Mouse (Mus musculus): ENCODE results near the gene Gfap. TPM values are rescaled to one million over a fixed set of nuclear protein-coding genes. Genes with fewer than 3 reads are reported as not detected.

The Gfap gene
- total and polyA plus RNA-seq, 3 experiments, result not detected

GRCm38 (mm10) chr11:102884616-102885219 is 16.0 kb downstream of the Gfap start, which contains the start of gene Fam187a:
Fam187a (plus strand) TSS chr11:102885169.
- peaks cover 75% of the 10 kb centered on the region for H3K27me3 ChIP-seq (replicated peaks)
- no peak within 1 kb of the TSS for H3K4me3 ChIP-seq (replicated peaks in 1 of 3; ENCODE audit: low read depth in 2 of 3, low read length in 2 of 3, poor library complexity in 1 of 3)
- H3K9me3 ChIP-seq (replicated peaks; ENCODE audit: low read length), result no peaks in the 10 kb centered on the region
- H3K36me3 ChIP-seq (replicated peaks in 1 of 2; ENCODE audit: control insufficient read depth in 1 of 2, insufficient read depth in 1 of 2, low read length in 1 of 2), result no peaks in the 10 kb centered on the region
- H3K9ac ChIP-seq (ENCODE audit: insufficient read depth, low read depth), result no peak within 1 kb of the TSS
- peaks cover 9% of the 10 kb centered on the region for H3K79me2 ChIP-seq (replicated peaks; ENCODE audit: control insufficient read depth, extremely low read depth, insufficient read depth, poor library complexity, severe bottlenecking)
- peaks cover 12 to 32% of the 10 kb centered on the region in 2 experiments for H3K4me1 ChIP-seq (ENCODE audit: control insufficient read depth in 1 of 2, insufficient read depth in 2 of 2)
- no peak for DNase-seq (ENCODE audit: extremely low read depth)
- dilution Hi-C loops (cut with MboI; ENCODE audit: extremely low pct_ligation_motif_present, extremely low pct_unique_long_range_greater_than_20kb, low sequenced_read_pairs) (no loop called here), in situ Hi-C loops (cut with MboI; ENCODE audit: low pct_ligation_motif_present, low pct_unique_long_range_greater_than_20kb, low sequenced_read_pairs) (no loop called here)
- no peak for TF ChIP-seq PAX5 (IDR thresholded peaks at IDR 0.05; ENCODE audit: low read length)
- no peak within 1 kb of the TSS for H3K4me2 ChIP-seq (ENCODE audit: insufficient read depth, low read depth, poor library complexity, severe bottlenecking)
- H3K27ac ChIP-seq (ENCODE audit: insufficient read depth, low read depth), result no peak within 1 kb of the TSS

DNA sequence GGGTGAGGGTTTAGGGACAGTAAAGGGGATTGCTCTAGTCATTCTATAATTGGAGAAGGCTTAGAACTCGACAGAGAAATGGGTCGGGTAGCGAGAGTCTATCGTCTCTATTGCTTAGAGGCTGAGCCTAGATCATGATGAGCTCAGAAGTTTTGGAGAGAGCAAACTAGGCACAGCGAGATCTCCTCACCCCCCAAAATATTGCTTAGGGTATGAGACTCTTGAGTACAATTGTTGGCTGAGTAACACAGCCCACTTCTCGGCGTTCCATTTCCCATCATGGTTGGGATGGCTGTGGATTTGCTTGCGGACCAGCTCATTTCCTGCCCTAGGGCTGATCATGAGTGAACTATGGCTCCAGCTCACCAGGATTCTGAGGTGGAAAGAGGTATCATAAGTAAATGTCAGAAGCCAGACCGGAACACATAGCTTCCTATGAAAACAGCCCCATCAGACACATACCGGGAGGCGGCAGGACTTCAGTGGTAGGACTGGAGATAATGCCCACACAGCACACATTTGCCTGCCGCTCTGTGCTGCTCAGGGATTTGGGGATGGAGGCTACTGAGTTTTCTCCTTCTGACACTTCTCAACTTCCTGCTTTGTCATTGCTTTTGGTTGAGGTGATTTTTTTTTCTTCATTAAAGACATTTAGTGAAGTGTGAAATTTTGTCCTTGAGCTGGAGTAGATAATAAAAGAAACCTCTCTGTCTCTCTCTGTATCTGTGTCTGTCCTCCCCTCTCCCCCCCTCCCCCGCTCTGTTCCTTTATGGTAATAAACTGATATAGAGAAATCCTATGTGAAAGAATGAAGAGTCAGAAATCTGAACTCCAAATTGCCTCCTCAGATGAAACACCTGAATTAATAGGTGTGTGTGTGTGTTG is 19.2 kb downstream of the Gfap start:
- peak overlapping the region; percentile 65 to 93 (median 87) for H3K4me3 ChIP-seq (replicated peaks in 1 of 3; ENCODE audit: low read depth in 2 of 3, low read length in 2 of 3, poor library complexity in 1 of 3)
- no peaks in the 10 kb centered on the region for H3K9me3 ChIP-seq (replicated peaks; ENCODE audit: low read length)
- DNase-seq (ENCODE audit: extremely low read depth), result no peak
- peak overlapping the region; percentile 92 for H3K9ac ChIP-seq (ENCODE audit: insufficient read depth, low read depth)
- dilution Hi-C loops (cut with MboI; ENCODE audit: extremely low pct_ligation_motif_present, extremely low pct_unique_long_range_greater_than_20kb, low sequenced_read_pairs) (no loop called here), in situ Hi-C loops (cut with MboI; ENCODE audit: low pct_ligation_motif_present, low pct_unique_long_range_greater_than_20kb, low sequenced_read_pairs) (no loop called here)
- H3K27me3 ChIP-seq (replicated peaks), result peaks cover 53% of the 10 kb centered on the region
- 0 out of 2 replicates have a peak, but pooled peaks have one; percentile 13 for TF ChIP-seq ELF1 (IDR thresholded peaks at IDR 0.05; ENCODE audit: low read depth, low read length)
- TF ChIP-seq RCOR1 (conservative IDR thresholded peaks at IDR 0.05; ENCODE audit: low read depth, low read length), result no peak
- no peak for TF ChIP-seq JUND (conservative IDR thresholded peaks at IDR 0.05; ENCODE audit: low read depth, low read length)
- no peak for TF ChIP-seq UBTF (IDR thresholded peaks at IDR 0.05; ENCODE audit: low read depth, low read length)
- TF ChIP-seq CTCF (conservative IDR thresholded peaks at IDR 0.05 in 1 of 2, IDR thresholded peaks at IDR 0.05 in 1 of 2; ENCODE audit: low read depth in 2 of 2, low read length in 2 of 2), result no peak
- no peak for TF ChIP-seq RAD21 (IDR thresholded peaks at IDR 0.05; ENCODE audit: low read depth, low read length)
- H3K79me2 ChIP-seq (replicated peaks; ENCODE audit: control insufficient read depth, extremely low read depth, insufficient read depth, poor library complexity, severe bottlenecking), result peaks cover 30% of the 10 kb centered on the region
- H3K4me1 ChIP-seq (ENCODE audit: control insufficient read depth in 1 of 2, insufficient read depth in 2 of 2), result peaks cover 6 to 25% of the 10 kb centered on the region in 2 experiments
- H3K4me2 ChIP-seq (ENCODE audit: insufficient read depth, low read depth, poor library complexity, severe bottlenecking), result peak overlapping the region; percentile 97
- H3K27ac ChIP-seq (ENCODE audit: insufficient read depth, low read depth), result no peak overlapping the region
- H3K36me3 ChIP-seq (replicated peaks in 1 of 2; ENCODE audit: control insufficient read depth in 1 of 2, insufficient read depth in 1 of 2, low read length in 1 of 2), result peaks cover 10 to 25% of the 10 kb centered on the region in 2 experiments

DNA sequence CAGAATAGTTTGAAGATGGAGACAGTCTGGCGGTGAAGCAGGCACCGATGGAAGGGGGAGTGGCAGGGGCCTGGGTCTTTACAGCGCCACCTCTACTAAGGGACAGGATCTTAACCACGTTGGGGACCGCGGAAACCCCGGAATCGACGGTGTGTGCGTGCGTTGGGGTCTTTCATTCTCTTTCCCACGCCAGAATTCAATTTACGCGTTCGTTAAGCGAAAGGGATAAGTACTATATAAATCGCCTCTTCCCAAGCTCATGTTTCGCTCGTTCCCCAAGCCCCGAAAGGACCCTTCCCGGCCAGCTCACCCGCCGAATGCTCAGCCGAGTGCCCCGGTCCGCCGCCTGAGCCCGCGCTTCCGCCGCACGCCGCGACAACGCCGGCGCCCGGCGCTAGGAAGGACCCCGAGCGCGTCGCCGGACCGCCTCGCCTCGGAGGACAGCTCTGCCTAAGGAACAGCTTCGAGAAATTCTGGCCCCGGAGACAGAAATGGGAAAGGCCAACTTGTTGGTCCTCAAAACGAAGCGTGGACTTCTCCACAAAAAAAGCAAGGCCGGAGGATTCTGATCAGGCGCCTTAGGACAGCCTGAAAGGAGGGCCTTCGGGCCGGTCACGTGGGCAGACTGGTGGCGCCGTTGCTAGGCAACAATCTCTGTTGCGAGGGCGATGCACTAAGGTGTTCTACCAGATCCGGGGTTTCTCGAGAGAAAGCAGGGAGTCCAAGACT is 20.0 kb downstream of the Gfap start, which contains the start of the genes Eftud2 and Ccdc103:
Gene Eftud2 (minus strand): TSS at position 401 of the 729 bp plus-strand sequence.
Gene Ccdc103 (plus strand): TSS at position 620 of the 729 bp plus-strand sequence.
- H3K4me1 ChIP-seq (ENCODE audit: control insufficient read depth in 1 of 2, insufficient read depth in 2 of 2), result peaks cover 6 to 25% of the 10 kb centered on the region in 2 experiments
- no peaks in the 10 kb centered on the region for H3K9me3 ChIP-seq (replicated peaks; ENCODE audit: low read length)
- H3K4me3 ChIP-seq (replicated peaks in 1 of 3; ENCODE audit: low read depth in 2 of 3, low read length in 2 of 3, poor library complexity in 1 of 3), result peak within 1 kb of the TSS; percentile 65 to 93 (median 87)
- dilution Hi-C loops (cut with MboI; ENCODE audit: extremely low pct_ligation_motif_present, extremely low pct_unique_long_range_greater_than_20kb, low sequenced_read_pairs), result no loop called here
- peak within 1 kb of the TSS; percentile 98 for H3K4me2 ChIP-seq (ENCODE audit: insufficient read depth, low read depth, poor library complexity, severe bottlenecking)
- DNase-seq (ENCODE audit: extremely low read depth), result peak; percentile 94
- in situ Hi-C loops (cut with MboI; ENCODE audit: low pct_ligation_motif_present, low pct_unique_long_range_greater_than_20kb, low sequenced_read_pairs), result no loop called here
- H3K27ac ChIP-seq (ENCODE audit: insufficient read depth, low read depth), result peak within 1 kb of the TSS; percentile 5; the same call in 1 of the 2 replicates
- H3K27me3 ChIP-seq (replicated peaks), result peaks cover 45% of the 10 kb centered on the region
- H3K79me2 ChIP-seq (replicated peaks; ENCODE audit: control insufficient read depth, extremely low read depth, insufficient read depth, poor library complexity, severe bottlenecking), result peaks cover 30% of the 10 kb centered on the region
- H3K9ac ChIP-seq (ENCODE audit: insufficient read depth, low read depth), result peak within 1 kb of the TSS; percentile 92
- H3K36me3 ChIP-seq (replicated peaks in 1 of 2; ENCODE audit: control insufficient read depth in 1 of 2, insufficient read depth in 1 of 2, low read length in 1 of 2), result peaks cover 15 to 32% of the 10 kb centered on the region in 2 experiments
- TF ChIP-seq SMC3 (IDR thresholded peaks at IDR 0.05; ENCODE audit: low read depth, low read length) (no peak), RCOR1 (conservative IDR thresholded peaks at IDR 0.05; ENCODE audit: low read depth, low read length) (peak; percentile 70; the same call in 1 of the 2 replicates), ZMIZ1 (IDR thresholded peaks at IDR 0.05; ENCODE audit: low read depth, low read length) (peak; percentile 87), MAX (IDR thresholded peaks at IDR 0.05; ENCODE audit: low read length) (peak; percentile 100), MEF2A (IDR thresholded peaks at IDR 0.05; ENCODE audit: borderline replicate concordance, low read depth, low read length) (peak; percentile 81), ZNF384 (IDR thresholded peaks at IDR 0.05; ENCODE audit: low read depth, low read length) (no peak), PAX5 (IDR thresholded peaks at IDR 0.05; ENCODE audit: low read length) (no peak), GABPA (IDR thresholded peaks at IDR 0.05; ENCODE audit: insufficient replicate concordance, low read depth, low read length) (peak; percentile 23; the same call in 1 of the 2 replicates), HCFC1 (IDR thresholded peaks at IDR 0.05; ENCODE audit: low read depth, low read length) (peak; percentile 95), TBP (conservative IDR thresholded peaks at IDR 0.05; ENCODE audit: low read depth, low read length) (peak; percentile 55; the same call in 1 of the 2 replicates), CHD2 (IDR thresholded peaks at IDR 0.05; ENCODE audit: low read length) (peak; percentile 29; the same call in 1 of the 2 replicates), MXI1 (IDR thresholded peaks at IDR 0.05; ENCODE audit: low read depth, low read length) (peak; percentile 98), TCF12 (IDR thresholded peaks at IDR 0.05; ENCODE audit: low read depth, low read length) (peak; percentile 93), MAFK (IDR thresholded peaks at IDR 0.05; ENCODE audit: insufficient replicate concordance, low read length) (no peak), EP300 (IDR thresholded peaks at IDR 0.05; ENCODE audit: low read length) (no peak), JUND (conservative IDR thresholded peaks at IDR 0.05; ENCODE audit: low read depth, low read length) (no peak), POLR2A (IDR thresholded peaks at IDR 0.05; ENCODE audit: low read depth, low read length) (peak; percentile 99)

Measured in CH12.LX (cell line).